In genomic region chr8:116732684-116733647, GRCm38 (mm10) we compare ENCODE assay signal across 8 mouse cellular contexts. TPM values are rescaled to one million over a fixed set of nuclear protein-coding genes. Genes with fewer than 3 reads are reported as not detected.
DNase-seq lines count a peak whose midpoint lies in the region; ATAC-seq and TF ChIP-seq lines count a peak whose summit lies in the region.

Cdyl2 (minus strand) TSS chr8:116732991.

- TF ChIP-seq POLR2A in embryonic fibroblast, embryonic 13.5 days (IDR thresholded peaks at IDR 0.05; ENCODE audit: low read depth, low read length): peak; percentile 53

- peaks cover 3% of the 10 kb centered on the region; the same call in 1 of the 2 replicates for H3K36me3 ChIP-seq in erythroblast, embryonic 14.5 days (ENCODE audit: control insufficient read depth)
- H3K36me3 ChIP-seq in heart, embryonic 12.5 days: peaks cover 5% of the 10 kb centered on the region
- peaks cover 5% of the 10 kb centered on the region; the same call in 1 of the 2 replicates for H3K36me3 ChIP-seq in kidney, embryonic 16.5 days (ENCODE audit: insufficient read depth, low read length)

- H3K27ac ChIP-seq in embryonic fibroblast, embryonic 13.5 days (ENCODE audit: insufficient read depth, low read length): no peak within 1 kb of the TSS
- peak within 1 kb of the TSS; percentile 80 for H3K27ac ChIP-seq in heart, embryonic 12.5 days (ENCODE audit: poor library complexity, severe bottlenecking)
- peak within 1 kb of the TSS; percentile 69 for H3K27ac ChIP-seq in kidney, embryonic 16.5 days (ENCODE audit: low read length)

- no peak for ATAC-seq in erythroblast, adult 5-6 weeks (replicated peaks; ENCODE audit: low FRiP score, poor library complexity, severe bottlenecking)
- ATAC-seq in heart, embryonic 12.5 days (ENCODE audit: insufficient number of reproducible peaks, low FRiP score): peak; percentile 86
- ATAC-seq in kidney, embryonic 16.5 days (ENCODE audit: low FRiP score, low TSS enrichment): peak; percentile 86

- H3K9ac ChIP-seq in heart, embryonic 12.5 days: peak within 1 kb of the TSS; percentile 90
- H3K9ac ChIP-seq in kidney, embryonic 16.5 days (replicated peaks; ENCODE audit: low read length): peak within 1 kb of the TSS; percentile 68

- WGBS in heart, embryonic 12.5 days: under 1% methylated on average over 99 of the region's 129 CpGs
- WGBS in kidney, embryonic 16.5 days: 0% methylated on average over 72 of the region's 129 CpGs

- H3K4me2 ChIP-seq in heart, embryonic 12.5 days: peak within 1 kb of the TSS; percentile 90
- peak within 1 kb of the TSS; percentile 88 for H3K4me2 ChIP-seq in kidney, embryonic 16.5 days (replicated peaks; ENCODE audit: low read depth, low read length)

- peak within 1 kb of the TSS; percentile 75 for H3K4me3 ChIP-seq in erythroblast, embryonic 14.5 days (replicated peaks)
- peak within 1 kb of the TSS; percentile 46 for H3K4me3 ChIP-seq in embryonic fibroblast, embryonic 13.5 days (ENCODE audit: insufficient read depth, low read length)
- H3K4me3 ChIP-seq in heart, embryonic 12.5 days: peak within 1 kb of the TSS; percentile 89
- H3K4me3 ChIP-seq in kidney, embryonic 16.5 days (ENCODE audit: low read length): peak within 1 kb of the TSS; percentile 61

- H3K4me1 ChIP-seq in erythroblast, embryonic 14.5 days (ENCODE audit: control insufficient read depth): peaks cover 28% of the 10 kb centered on the region
- peaks cover 4% of the 10 kb centered on the region; the same call in 1 of the 2 replicates for H3K4me1 ChIP-seq in embryonic fibroblast, embryonic 13.5 days (ENCODE audit: control insufficient read depth, insufficient read depth, low read length)
- H3K4me1 ChIP-seq in heart, embryonic 12.5 days (replicated peaks): peaks cover 9% of the 10 kb centered on the region
- peaks cover 5% of the 10 kb centered on the region; the same call in 1 of the 2 replicates for H3K4me1 ChIP-seq in kidney, embryonic 16.5 days (ENCODE audit: insufficient read depth, low read length)

- TF ChIP-seq CTCF in embryonic fibroblast, embryonic 13.5 days (IDR thresholded peaks at IDR 0.05; ENCODE audit: borderline replicate concordance, insufficient read depth, low read length): no peak

- H3K27me3 ChIP-seq in erythroblast, embryonic 14.5 days (ENCODE audit: control insufficient read depth): peaks cover 10% of the 10 kb centered on the region; the same call in 1 of the 2 replicates
- H3K27me3 ChIP-seq in heart, embryonic 12.5 days (replicated peaks): peaks cover 14% of the 10 kb centered on the region
- H3K27me3 ChIP-seq in kidney, embryonic 16.5 days (ENCODE audit: insufficient read depth, low read length): no peaks in the 10 kb centered on the region

- peak; percentile 74 for DNase-seq in liver
- peak; percentile 13 to 26 for DNase-seq in monocyte, adult 2 months (ENCODE audit: low read depth in 1 of 2, low spot score in 2 of 2)
- DNase-seq in spleen, postnatal 14 days (ENCODE audit: low spot score in 2 of 2): peak; percentile 32 to 60

- H3K9me3 ChIP-seq in erythroblast, embryonic 14.5 days (ENCODE audit: control insufficient read depth, low read length): peaks cover 5% of the 10 kb centered on the region
- peaks cover 7% of the 10 kb centered on the region for H3K9me3 ChIP-seq in heart, embryonic 12.5 days (replicated peaks)
- H3K9me3 ChIP-seq in kidney, embryonic 16.5 days (ENCODE audit: low read length): peaks cover 5% of the 10 kb centered on the region; the same call in 1 of the 2 replicates

RNA-seq across cellular contexts. Expression of gene Cdyl2, which starts in this region (rescaled TPM):
- polyA plus RNA-seq in erythroblast, embryonic 14.5 days (2012): 0.03 and 0.10 TPM in 2 replicates
- 1.9 and 2.1 TPM in 2 replicates for total RNA-seq in erythroblast, adult 5-6 weeks (2015; ENCODE audit: low replicate concordance)
- 2.5 and 3.6 TPM in 2 replicates for total RNA-seq in erythroblast, adult 5-6 weeks (2017; ENCODE audit: low replicate concordance)
- polyA plus RNA-seq in embryonic fibroblast, embryonic 13.5 days (2011; ENCODE audit: insufficient read length, low read depth, missing spikeins): 4.6 and 6.7 TPM in 2 replicates
- 5.0 and 5.2 TPM in 2 replicates for polyA plus RNA-seq in heart, embryonic 12.5 days (2016; fragmentation: Nextera tagmentation; extraction: Ambion mirVana)
- 9.6 and 9.9 TPM in 2 replicates for polyA plus RNA-seq in kidney, embryonic 16.5 days (2015; fragmentation: Nextera tagmentation; extraction: Ambion mirVana)

Comparison
In these comparisons a context has a peak if more than half of its experiments do, and no peak if none do; other contexts are left out.
1. DNase-seq: peak in every context shown above with its lines; median percentile 74 in liver; 46 in spleen, postnatal 14 days; 20 in monocyte, adult 2 months.